Mouse (Mus musculus) G1E (cell line): ENCODE data around the gene 4931414P19Rik.
"Not testable (repeated sequence)": the region's sequence is repeated elsewhere in the genome, so short reads cannot be mapped to it uniquely, and the experiment has no call there.

Experiments
- CTCF ChIP-seq: IDR thresholded peaks from 2 replicates; pipeline ENCODE4 v1.5.1; 2012; ENCODE audit warnings: low read depth, low read length, inconsistent platforms, mixed read lengths
- GATA1 ChIP-seq: IDR thresholded peaks from 2 replicates; pipeline ENCODE4 v1.6.1; 2012; ENCODE audit warnings: borderline replicate concordance, low read length, inconsistent platforms, mixed read lengths
- POLR2AphosphoS5 ChIP-seq: IDR thresholded peaks from 2 replicates; pipeline ENCODE4 v1.6.1; 2012; ENCODE audit warnings: low read depth, low read length, inconsistent platforms; ENCODE audit not compliant: insufficient replicate concordance
- TAL1 ChIP-seq: conservative IDR thresholded peaks from 2 replicates; pipeline ENCODE4 v1.6.1; 2012; ENCODE audit warnings: low read depth, low read length, inconsistent platforms, mixed read lengths

DNA sequence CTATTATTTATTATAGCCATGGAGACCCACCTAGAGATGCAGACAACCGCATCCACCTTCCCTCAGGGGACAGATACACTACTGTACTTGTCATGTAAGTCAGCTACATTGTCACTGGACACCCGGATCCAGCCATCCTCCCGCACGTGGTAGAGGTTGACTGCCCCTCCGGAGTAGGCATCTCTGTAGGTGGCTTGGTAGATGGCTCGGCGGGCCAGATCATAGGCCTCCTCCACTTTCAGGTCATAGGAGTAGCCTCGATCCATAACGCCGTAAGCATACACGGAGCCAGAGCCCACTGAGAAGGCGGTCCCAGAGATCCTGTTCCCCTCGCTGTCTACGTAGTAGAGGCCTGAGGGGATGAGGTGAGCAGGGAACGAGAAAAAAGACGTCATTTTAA, 8.3 kb upstream of the 4931414P19Rik start:
- not testable (repeated sequence) for TF ChIP-seq CTCF, TAL1, POLR2AphosphoS5, GATA1
